Mouse (Mus musculus): ENCODE data around the gene Thbs3. TPM values are rescaled to one million over a fixed set of nuclear protein-coding genes. Genes with fewer than 3 reads are reported as not detected.

Thbs3 gene
- polyA plus RNA-seq, 1 experiment from 2014 or later: 24.0 TPM

DNA sequence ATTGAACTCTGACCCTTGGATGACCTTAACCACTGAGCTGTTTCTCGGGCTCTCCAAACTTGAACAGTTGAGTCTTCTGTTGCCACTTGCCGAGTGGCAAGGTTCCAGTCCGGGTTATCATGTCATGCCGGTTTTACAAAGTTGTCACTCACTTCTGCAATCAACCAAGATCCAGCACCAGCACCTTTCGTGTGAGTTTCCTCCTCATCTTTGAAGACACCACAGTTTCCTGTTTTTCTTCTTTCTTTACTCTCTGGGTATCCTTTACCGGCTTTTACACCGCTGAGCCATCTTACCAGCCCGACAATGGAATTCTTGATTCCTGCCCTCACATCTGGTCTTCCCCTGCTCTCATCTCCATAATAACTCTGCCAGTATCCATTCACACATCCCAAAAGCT lies 24.5 kb upstream of the Thbs3 start:
- Histone ChIP-seq H3K4me3 (ENCODE audit: low read length) (no peak overlapping the region), H3K27ac (ENCODE audit: low read length) (no peak overlapping the region), H3K9me3 (replicated peaks; ENCODE audit: control insufficient read depth, low read length) (no peaks in the 10 kb centered on the region), H3K9ac (ENCODE audit: low read length) (no peak overlapping the region), H3K36me3 (ENCODE audit: control insufficient read depth, insufficient read depth) (no peaks in the 10 kb centered on the region), H3K27me3 (ENCODE audit: control insufficient read depth, insufficient read depth, low read length) (no peaks in the 10 kb centered on the region), H3K4me2 (ENCODE audit: low read depth, low read length) (no peak overlapping the region), H3K4me1 (ENCODE audit: control insufficient read depth, insufficient read depth, low read length) (peaks cover under 1% of the 10 kb centered on the region; the same call in 1 of the 2 replicates)
- ATAC-seq (replicated peaks; ENCODE audit: extremely low read depth, insufficient read depth, low FRiP score): no peak
- WGBS: 65% methylated on average over 8 of the region's 8 CpGs

DNA sequence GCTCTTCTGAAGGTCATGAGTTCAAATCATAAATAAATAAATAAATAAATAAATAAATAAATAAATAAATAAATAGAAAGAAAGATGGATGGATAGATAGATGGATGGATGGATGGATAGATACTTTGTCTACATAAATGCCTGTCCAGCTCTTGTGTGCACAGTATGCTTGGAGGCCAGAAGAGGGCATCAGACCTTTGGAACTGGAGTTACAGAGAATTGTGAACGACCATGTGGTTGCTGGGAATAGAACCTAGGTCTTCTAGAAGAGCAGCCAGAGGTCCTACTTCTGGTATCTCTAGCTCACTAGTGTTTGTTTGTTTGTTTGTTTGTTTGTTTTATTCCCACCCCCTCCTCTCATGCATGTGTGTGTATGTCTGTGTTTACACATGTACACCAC lies 21.6 kb upstream of the Thbs3 start:
- H3K4me2 ChIP-seq (ENCODE audit: low read depth, low read length): no peak overlapping the region
- ATAC-seq (replicated peaks; ENCODE audit: extremely low read depth, insufficient read depth, low FRiP score): no peak
- 70% methylated on average over 1 of the region's 1 CpGs for WGBS
- H3K9me3 ChIP-seq (replicated peaks; ENCODE audit: control insufficient read depth, low read length): no peaks in the 10 kb centered on the region
- no peak overlapping the region for H3K4me3 ChIP-seq (ENCODE audit: low read length)
- peaks cover 10% of the 10 kb centered on the region for H3K4me1 ChIP-seq (ENCODE audit: control insufficient read depth, insufficient read depth, low read length)
- H3K36me3 ChIP-seq (ENCODE audit: control insufficient read depth, insufficient read depth): no peaks in the 10 kb centered on the region
- H3K27ac ChIP-seq (ENCODE audit: low read length): no peak overlapping the region
- H3K27me3 ChIP-seq (ENCODE audit: control insufficient read depth, insufficient read depth, low read length): no peaks in the 10 kb centered on the region
- H3K9ac ChIP-seq (ENCODE audit: low read length): no peak overlapping the region

DNA sequence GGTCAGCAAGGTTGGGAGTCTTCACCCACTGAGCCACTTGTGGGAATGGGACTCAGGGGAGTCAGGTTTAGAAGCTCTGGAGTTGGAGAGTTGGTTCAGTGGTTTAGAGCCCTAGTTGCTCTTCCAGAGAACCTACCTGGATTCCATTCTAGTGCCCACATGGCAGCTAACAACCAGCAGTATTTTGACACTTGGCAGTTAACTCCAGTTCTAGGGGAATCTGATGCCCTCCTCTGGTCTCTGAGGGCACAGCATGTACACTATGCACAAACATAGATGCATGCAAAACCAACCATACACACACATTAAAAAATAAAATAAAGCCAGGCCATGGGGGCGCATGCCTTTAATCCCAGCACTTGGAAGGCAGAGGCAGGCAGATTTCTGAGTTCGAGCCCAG lies 21.1 kb upstream of the Thbs3 start:
- no peak for ATAC-seq (replicated peaks; ENCODE audit: extremely low read depth, insufficient read depth, low FRiP score)
- H3K27ac ChIP-seq (ENCODE audit: low read length): no peak overlapping the region
- H3K36me3 ChIP-seq (ENCODE audit: control insufficient read depth, insufficient read depth): no peaks in the 10 kb centered on the region
- H3K4me2 ChIP-seq (ENCODE audit: low read depth, low read length): no peak overlapping the region
- no peaks in the 10 kb centered on the region for H3K9me3 ChIP-seq (replicated peaks; ENCODE audit: control insufficient read depth, low read length)
- no peaks in the 10 kb centered on the region for H3K27me3 ChIP-seq (ENCODE audit: control insufficient read depth, insufficient read depth, low read length)
- WGBS: 80% methylated on average over 2 of the region's 2 CpGs
- H3K4me1 ChIP-seq (ENCODE audit: control insufficient read depth, insufficient read depth, low read length): peaks cover 10% of the 10 kb centered on the region
- no peak overlapping the region for H3K4me3 ChIP-seq (ENCODE audit: low read length)
- no peak overlapping the region for H3K9ac ChIP-seq (ENCODE audit: low read length)

DNA sequence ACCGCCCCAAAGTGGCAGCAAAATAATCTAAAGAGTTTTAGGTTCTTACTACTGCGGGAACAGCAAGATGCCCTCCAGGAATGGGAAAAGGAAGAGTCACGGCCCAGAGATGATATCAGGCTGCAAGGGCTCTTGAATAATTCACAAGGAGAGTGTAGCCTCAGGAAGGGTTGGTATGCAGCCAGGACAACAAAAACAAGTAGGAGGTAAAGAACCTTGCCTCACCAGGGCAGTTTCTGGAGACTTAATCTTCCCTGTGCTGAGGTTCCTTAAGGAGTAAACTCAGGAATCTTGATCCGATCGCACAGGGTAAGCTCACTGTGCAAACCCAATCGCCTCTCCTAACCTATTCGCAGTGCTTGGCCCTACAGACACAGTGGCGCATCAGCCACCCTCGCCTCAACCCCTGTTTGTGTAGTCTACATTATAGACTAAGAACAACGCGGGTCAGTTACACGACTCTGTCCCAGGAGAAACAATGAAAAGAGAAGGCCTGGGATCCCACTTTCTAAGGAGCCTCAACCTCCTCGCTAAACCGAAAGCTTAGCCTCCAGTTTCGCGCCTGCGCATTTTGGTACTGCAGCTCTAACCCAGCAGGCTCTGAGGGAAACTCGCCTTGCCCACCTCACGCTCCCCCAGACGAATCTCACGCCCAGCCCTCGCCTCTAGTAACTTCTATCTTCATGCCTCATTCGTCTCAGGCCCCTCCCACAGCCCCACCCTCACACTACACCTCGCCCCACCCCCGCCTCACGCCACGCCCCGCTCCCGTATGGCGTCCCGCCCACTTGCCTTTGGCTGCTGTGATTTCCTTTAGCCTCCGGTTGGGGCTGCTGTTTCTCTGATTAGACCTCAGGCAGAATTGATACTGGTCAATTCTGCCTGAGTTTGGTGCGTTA lies 18.8 kb upstream of the Thbs3 start:
- Histone ChIP-seq H3K4me2 (ENCODE audit: low read depth, low read length) (peak overlapping the region; percentile 82), H3K9ac (ENCODE audit: low read length) (peak overlapping the region; percentile 81), H3K4me1 (ENCODE audit: control insufficient read depth, insufficient read depth, low read length) (peaks cover 10% of the 10 kb centered on the region), H3K4me3 (ENCODE audit: low read length) (peak overlapping the region; percentile 61), H3K27ac (ENCODE audit: low read length) (peak overlapping the region; percentile 85), H3K9me3 (replicated peaks; ENCODE audit: control insufficient read depth, low read length) (no peaks in the 10 kb centered on the region), H3K27me3 (ENCODE audit: control insufficient read depth, insufficient read depth, low read length) (no peaks in the 10 kb centered on the region), H3K36me3 (ENCODE audit: control insufficient read depth, insufficient read depth) (no peaks in the 10 kb centered on the region)
- ATAC-seq (replicated peaks; ENCODE audit: extremely low read depth, insufficient read depth, low FRiP score): peak; percentile 95
- 7% methylated on average over 33 of the region's 33 CpGs for WGBS

DNA sequence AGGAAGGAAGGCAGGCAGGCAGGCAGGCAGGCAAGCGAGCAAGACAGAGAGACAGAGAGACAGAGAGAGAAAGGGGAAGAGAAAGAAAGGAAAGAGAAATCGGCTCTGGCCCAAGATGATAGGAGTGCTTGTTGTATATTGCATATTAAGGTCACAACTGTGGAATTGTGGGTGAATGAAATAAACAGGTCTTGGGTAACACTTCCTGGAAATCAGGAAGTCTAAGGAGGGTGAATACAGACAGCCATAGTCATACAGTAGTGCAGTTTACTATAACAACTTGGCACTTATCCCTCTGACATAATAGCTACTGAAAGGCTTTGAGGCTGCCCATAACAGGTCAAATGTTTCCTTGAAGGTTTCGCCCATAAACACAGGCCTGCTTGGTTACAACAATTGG lies 15.1 kb upstream of the Thbs3 start:
- Histone ChIP-seq H3K4me3 (ENCODE audit: low read length) (no peak overlapping the region), H3K4me2 (ENCODE audit: low read depth, low read length) (no peak overlapping the region), H3K27ac (ENCODE audit: low read length) (no peak overlapping the region), H3K9me3 (replicated peaks; ENCODE audit: control insufficient read depth, low read length) (no peaks in the 10 kb centered on the region), H3K4me1 (ENCODE audit: control insufficient read depth, insufficient read depth, low read length) (peaks cover 15% of the 10 kb centered on the region), H3K27me3 (ENCODE audit: control insufficient read depth, insufficient read depth, low read length) (no peaks in the 10 kb centered on the region), H3K9ac (ENCODE audit: low read length) (no peak overlapping the region), H3K36me3 (ENCODE audit: control insufficient read depth, insufficient read depth) (no peaks in the 10 kb centered on the region)
- WGBS: 69% methylated on average over 3 of the region's 3 CpGs
- no peak for ATAC-seq (replicated peaks; ENCODE audit: extremely low read depth, insufficient read depth, low FRiP score)

DNA sequence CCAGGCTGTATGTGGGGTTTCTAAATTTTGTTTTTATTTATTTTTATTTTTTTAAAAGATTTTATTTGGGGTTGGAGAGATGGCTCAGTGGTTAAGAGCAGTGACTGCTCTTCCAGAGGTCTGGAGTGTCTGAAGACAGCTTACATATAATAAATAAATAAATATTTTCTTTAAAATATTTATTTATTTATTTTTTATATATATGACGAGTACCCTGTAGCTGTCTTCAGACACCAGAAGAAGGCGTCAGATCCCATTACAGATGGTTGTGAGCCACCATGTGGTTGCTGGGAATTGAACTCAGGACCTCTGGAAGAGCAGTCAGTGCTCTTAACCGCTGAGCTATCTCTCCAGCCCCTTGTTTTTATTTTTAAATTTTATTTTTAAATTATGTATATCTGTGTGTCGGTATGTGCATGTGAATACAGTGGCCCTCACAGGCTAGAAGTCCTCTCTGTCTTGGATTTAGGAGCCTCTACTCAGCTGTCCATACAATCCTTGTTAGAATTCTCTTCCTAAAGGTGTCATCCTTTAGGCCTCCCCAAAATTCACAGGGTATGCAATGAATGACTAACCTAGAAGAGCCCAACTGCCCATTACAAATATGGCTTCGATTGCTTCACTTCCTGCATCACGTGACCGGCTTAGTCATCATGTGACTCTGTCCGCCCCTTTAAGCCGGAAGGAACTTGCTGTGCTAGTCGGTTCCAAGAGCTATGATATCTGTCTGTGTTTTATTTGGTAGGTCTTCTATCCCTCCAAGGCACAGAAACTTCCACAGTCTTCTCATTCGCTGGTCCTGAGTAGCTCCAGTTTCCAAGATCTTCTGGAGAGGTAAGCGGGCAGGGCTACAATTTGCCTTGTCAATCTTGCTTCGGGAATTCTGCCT lies 12.5 kb upstream of the Thbs3 start, which contains the start of gene Gba:
Gene Gba (plus strand): TSS at position 676 of the 889 bp plus-strand sequence.
- peak within 1 kb of the TSS; percentile 77 for H3K4me3 ChIP-seq (ENCODE audit: low read length)
- WGBS: 23% methylated on average over 13 of the region's 13 CpGs
- H3K4me1 ChIP-seq (ENCODE audit: control insufficient read depth, insufficient read depth, low read length): peaks cover 4% of the 10 kb centered on the region
- peak; percentile 83 for ATAC-seq (replicated peaks; ENCODE audit: extremely low read depth, insufficient read depth, low FRiP score)
- H3K9ac ChIP-seq (ENCODE audit: low read length): peak within 1 kb of the TSS; percentile 75
- H3K27me3 ChIP-seq (ENCODE audit: control insufficient read depth, insufficient read depth, low read length): no peaks in the 10 kb centered on the region
- H3K27ac ChIP-seq (ENCODE audit: low read length): peak within 1 kb of the TSS; percentile 66
- H3K36me3 ChIP-seq (ENCODE audit: control insufficient read depth, insufficient read depth): peaks cover 6% of the 10 kb centered on the region
- peak within 1 kb of the TSS; percentile 86 for H3K4me2 ChIP-seq (ENCODE audit: low read depth, low read length)
- H3K9me3 ChIP-seq (replicated peaks; ENCODE audit: control insufficient read depth, low read length): no peaks in the 10 kb centered on the region

DNA sequence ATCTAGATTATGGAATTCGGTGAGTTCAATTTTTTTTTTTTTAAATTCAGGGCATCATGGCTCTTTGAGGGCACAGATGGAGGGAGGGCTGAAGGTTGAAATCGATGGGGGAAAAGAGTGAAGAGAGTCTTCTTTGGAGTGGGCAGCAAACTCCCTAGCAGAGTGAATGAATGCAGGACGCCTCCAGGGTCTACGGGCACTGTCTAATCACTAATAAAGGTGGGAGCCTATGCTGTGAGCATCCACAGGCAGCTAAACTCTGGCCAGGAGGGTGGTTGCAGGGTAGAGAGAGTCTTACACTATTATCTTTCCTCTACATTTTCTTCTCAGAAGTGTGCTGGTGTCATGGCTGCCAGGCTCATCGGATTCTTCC lies 11.9 kb upstream of the Thbs3 start:
- Histone ChIP-seq H3K27me3 (ENCODE audit: control insufficient read depth, insufficient read depth, low read length) (no peaks in the 10 kb centered on the region), H3K9me3 (replicated peaks; ENCODE audit: control insufficient read depth, low read length) (no peaks in the 10 kb centered on the region), H3K36me3 (ENCODE audit: control insufficient read depth, insufficient read depth) (peaks cover 12% of the 10 kb centered on the region), H3K4me1 (ENCODE audit: control insufficient read depth, insufficient read depth, low read length) (peaks cover 4% of the 10 kb centered on the region), H3K27ac (ENCODE audit: low read length) (peak overlapping the region; percentile 66), H3K4me3 (ENCODE audit: low read length) (peak overlapping the region; percentile 77), H3K4me2 (ENCODE audit: low read depth, low read length) (peak overlapping the region; percentile 86), H3K9ac (ENCODE audit: low read length) (peak overlapping the region; percentile 75)
- ATAC-seq (replicated peaks; ENCODE audit: extremely low read depth, insufficient read depth, low FRiP score): no peak
- 26% methylated on average over 5 of the region's 5 CpGs for WGBS

DNA sequence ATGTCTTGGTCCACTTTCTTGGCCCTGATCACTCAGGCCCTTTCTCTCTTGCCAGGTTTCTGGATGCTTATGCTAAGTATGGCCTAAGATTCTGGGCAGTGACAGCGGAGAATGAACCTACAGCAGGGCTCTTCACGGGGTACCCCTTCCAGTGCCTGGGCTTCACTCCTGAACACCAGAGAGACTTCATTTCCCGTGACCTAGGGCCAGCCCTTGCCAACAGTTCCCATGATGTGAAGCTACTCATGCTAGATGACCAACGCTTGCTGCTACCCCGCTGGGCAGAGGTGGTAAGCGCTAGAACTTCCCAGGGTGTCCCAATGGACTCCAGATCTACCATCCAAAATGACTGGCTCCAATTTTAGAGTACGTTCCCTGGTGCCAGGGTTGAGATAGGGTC lies 8.9 kb upstream of the Thbs3 start:
- H3K27me3 ChIP-seq (ENCODE audit: control insufficient read depth, insufficient read depth, low read length): no peaks in the 10 kb centered on the region
- peaks cover 4% of the 10 kb centered on the region for H3K4me1 ChIP-seq (ENCODE audit: control insufficient read depth, insufficient read depth, low read length)
- no peak overlapping the region for H3K9ac ChIP-seq (ENCODE audit: low read length)
- WGBS: 92% methylated on average over 7 of the region's 7 CpGs
- no peaks in the 10 kb centered on the region for H3K9me3 ChIP-seq (replicated peaks; ENCODE audit: control insufficient read depth, low read length)
- H3K4me3 ChIP-seq (ENCODE audit: low read length): no peak overlapping the region
- H3K27ac ChIP-seq (ENCODE audit: low read length): no peak overlapping the region
- ATAC-seq (replicated peaks; ENCODE audit: extremely low read depth, insufficient read depth, low FRiP score): no peak
- no peak overlapping the region for H3K4me2 ChIP-seq (ENCODE audit: low read depth, low read length)
- peaks cover 28% of the 10 kb centered on the region for H3K36me3 ChIP-seq (ENCODE audit: control insufficient read depth, insufficient read depth)

DNA sequence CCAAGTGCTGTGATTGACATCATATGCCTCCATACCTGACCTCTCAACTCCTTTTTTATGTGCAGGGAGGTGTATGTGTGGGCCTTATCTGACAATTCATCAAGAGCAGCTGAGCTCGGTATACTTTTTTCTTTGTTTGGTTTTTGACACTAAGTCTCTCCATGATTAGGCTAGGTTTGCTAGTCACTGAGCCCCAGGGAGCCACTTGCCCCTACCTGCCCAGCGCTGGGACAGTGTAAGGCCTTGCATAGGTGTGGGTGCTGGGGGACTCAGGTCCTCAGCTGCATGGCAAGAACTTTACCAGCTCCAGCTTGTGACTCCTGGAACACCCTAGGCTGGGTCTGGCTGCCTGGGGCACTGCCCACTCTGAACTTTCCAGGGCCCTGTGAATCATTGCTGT lies 8.3 kb upstream of the Thbs3 start:
- ATAC-seq (replicated peaks; ENCODE audit: extremely low read depth, insufficient read depth, low FRiP score): no peak
- WGBS: 78% methylated on average over 2 of the region's 2 CpGs
- Histone ChIP-seq H3K4me3 (ENCODE audit: low read length) (no peak overlapping the region), H3K9ac (ENCODE audit: low read length) (no peak overlapping the region), H3K27me3 (ENCODE audit: control insufficient read depth, insufficient read depth, low read length) (no peaks in the 10 kb centered on the region), H3K9me3 (replicated peaks; ENCODE audit: control insufficient read depth, low read length) (no peaks in the 10 kb centered on the region), H3K4me2 (ENCODE audit: low read depth, low read length) (no peak overlapping the region), H3K36me3 (ENCODE audit: control insufficient read depth, insufficient read depth) (peaks cover 28% of the 10 kb centered on the region), H3K27ac (ENCODE audit: low read length) (no peak overlapping the region), H3K4me1 (ENCODE audit: control insufficient read depth, insufficient read depth, low read length) (peaks cover 4% of the 10 kb centered on the region)
